Mouse (Mus musculus) heart, adult 9 months (tissue): ENCODE data around the gene Clta.

Source experiments
- DNase-seq, 2 experiments: peaks; one replicate each; pipeline ENCODE4 v3.0.0; 2022; ENCODE audit warnings: low spot score in 2 of 2

Clta gene

DNA sequence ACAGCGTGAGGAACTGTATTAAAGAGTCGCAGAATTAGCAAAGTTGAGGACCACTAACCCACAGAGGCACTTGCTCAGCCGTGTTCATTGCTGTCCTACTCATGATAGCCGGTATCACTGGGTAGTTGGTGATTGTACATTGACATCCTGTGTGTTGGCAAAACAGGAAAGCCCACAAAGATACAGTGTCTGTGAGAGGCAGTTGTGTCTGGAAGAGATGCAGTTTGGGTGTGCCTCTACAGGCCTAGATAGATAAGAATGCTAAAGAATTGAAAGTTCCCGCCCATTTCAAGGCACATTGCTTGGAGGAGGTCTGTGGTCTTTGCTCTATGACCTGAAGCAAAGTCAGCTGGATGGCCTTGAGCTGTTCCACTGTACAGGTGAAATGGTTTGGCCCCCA, at the start of gene Clta:
Gene Clta, plus strand, starts transcription at position 327 of the 400 bp plus-strand sequence.
- DNase-seq = no peak

GRCm38 (mm10) chr4:43957292-43957845, 46.9 kb upstream of the Clta start, which contains the start of gene Glipr2:
Gene Glipr2 (plus strand): TSS chr4:43957401.
- peak; percentile 75 for DNase-seq

GRCm38 (mm10) chr4:43957846-43958461, 46.3 kb upstream of the Clta start:
- peak in 1 of 2 experiments; percentile 56 for DNase-seq

DNA sequence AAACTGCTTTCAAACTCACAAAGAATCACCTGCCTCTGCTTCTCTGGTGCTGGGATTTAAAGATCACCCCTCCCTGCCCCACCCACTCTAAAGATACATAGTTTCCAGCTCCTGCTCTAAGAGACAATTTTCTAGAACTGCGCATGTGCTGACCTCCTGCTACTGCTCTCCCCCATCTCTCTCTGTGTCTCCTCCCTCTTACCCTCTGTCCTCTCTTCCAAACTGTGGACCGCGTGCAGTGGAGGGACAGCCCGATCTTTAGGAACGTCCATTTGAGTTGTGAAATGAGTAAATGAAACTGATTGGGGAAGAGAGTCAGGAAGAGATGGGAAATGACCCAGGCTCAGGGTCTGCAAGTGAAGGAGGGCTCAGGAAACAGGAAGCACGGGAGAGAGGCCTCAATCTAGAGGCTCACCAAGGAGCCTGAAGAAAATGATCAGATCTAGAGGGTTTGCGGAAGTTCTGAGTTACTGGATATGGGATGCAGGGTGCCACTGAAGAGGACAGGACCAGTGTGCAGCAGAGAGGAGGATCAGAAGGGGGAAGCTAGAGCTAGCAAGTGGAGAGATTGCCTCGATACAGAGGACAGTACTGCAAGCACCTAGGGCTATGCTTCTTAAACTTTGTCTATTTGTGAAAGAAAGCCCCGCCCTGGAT, 44.6 kb upstream of the Clta start:
- DNase-seq = no peak

DNA sequence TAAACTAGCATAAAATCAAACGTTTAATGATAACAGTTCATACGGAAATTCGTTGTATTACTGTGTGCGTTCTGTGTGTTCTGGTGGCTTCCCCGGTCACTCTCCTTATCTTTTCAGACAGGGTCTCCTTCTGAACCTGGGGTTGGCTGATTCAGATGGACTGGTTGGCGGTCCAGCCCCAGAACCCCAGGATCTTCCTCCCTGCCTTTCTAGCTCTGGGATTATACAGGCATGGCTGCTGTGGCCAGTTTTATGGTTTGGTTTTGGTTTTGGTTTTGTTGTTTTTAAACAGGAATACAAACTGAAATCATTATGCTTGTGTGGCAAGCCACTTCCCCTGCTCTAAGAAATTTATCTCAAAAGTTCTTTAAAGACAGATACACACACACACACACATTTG, 44.0 kb upstream of the Clta start:
- no peak for DNase-seq

GRCm38 (mm10) chr4:43964326-43964833, 39.9 kb upstream of the Clta start:
- DNase-seq = peak in 1 of 2 experiments; percentile 56

DNA sequence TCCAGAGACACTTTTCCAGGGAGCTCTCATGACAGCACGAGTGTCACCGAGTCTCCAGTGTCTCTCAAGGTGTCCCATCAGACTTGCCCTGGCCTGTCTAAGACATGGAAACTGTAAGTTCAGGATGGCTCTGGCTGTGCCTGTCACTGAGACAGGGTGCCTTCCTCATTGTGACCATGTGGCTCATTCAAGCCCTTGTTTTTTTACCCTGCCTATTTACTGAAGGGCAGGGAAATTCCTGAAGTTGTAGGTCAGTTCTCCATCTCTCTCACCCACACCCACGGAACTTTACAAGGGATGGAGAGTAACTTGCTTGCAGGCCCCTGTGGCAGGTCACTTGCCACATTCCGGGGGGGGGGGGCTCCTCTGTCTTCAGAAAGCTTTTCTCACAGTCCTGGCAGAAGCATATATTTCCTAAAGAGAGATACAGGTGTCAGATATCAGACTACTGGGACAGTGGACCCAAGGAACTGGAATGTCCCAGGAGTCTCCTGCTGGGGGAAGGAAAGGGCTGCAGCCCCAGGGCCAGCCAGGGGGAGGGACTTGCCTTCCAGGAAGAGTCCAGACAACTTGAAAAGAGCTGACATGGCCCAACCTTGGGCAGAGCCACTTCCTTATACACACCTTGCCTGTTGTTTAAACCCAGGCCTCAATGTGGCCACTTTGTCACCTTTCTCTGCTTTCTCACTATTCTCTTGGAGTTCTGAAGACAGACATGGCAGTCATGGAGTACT, 39.1 kb upstream of the Clta start:
- no peak for DNase-seq

DNA sequence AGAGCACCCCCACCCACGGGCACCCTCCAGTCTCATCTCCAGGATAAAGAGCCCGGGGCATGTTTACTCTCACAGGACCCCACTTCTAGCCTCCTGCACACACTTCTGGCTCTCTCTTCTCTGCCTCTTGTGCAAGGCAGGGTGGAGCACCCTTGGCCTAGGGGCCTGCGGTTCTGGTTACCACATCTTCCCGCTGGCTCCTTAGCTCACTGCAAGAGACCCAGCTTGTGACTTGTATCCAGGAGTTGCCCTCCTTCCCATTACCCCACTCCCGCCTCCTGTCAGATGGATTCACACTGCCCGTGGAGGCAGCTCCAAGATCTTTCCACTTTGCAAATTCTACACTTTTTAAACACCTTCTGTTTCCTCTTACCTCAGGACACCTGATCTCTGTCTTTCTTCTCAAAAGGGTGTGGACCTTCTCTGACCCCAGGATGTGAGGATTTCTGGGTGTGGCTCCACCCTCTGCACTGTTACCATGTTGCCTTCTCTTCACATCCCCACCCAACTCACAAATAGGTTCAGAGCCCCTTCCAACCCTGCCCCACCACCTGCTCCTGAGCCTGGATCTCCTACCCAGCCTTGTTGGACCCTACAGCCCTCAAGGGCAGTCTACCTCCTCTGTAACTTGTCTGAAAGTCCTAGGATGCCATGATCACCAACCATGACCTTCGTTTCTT, 38.3 kb upstream of the Clta start:
- DNase-seq = no peak

GRCm38 (mm10) chr4:43968650-43969049, 35.6 kb upstream of the Clta start:
- peak; percentile 60 to 73 for DNase-seq

DNA sequence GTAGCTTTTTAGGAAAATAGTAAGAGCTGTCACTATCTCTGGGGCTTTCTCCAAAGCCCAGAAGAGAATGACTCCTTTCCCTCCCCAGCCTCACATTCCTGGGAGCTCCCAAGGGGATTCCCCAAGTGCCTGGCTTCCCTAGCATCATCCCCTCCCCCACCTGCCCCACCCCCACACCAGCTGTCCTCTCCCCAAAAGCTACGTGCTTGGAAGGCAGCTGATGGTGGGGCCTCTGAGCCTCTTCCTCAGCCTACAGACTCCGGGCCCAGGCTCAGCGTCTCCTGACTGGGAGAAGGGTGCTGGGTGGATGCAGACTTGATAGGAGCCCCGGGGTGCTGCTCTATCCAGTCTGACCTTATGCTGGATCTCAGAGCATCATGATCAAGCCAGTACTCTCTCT, 34.9 kb upstream of the Clta start:
- no peak for DNase-seq

DNA sequence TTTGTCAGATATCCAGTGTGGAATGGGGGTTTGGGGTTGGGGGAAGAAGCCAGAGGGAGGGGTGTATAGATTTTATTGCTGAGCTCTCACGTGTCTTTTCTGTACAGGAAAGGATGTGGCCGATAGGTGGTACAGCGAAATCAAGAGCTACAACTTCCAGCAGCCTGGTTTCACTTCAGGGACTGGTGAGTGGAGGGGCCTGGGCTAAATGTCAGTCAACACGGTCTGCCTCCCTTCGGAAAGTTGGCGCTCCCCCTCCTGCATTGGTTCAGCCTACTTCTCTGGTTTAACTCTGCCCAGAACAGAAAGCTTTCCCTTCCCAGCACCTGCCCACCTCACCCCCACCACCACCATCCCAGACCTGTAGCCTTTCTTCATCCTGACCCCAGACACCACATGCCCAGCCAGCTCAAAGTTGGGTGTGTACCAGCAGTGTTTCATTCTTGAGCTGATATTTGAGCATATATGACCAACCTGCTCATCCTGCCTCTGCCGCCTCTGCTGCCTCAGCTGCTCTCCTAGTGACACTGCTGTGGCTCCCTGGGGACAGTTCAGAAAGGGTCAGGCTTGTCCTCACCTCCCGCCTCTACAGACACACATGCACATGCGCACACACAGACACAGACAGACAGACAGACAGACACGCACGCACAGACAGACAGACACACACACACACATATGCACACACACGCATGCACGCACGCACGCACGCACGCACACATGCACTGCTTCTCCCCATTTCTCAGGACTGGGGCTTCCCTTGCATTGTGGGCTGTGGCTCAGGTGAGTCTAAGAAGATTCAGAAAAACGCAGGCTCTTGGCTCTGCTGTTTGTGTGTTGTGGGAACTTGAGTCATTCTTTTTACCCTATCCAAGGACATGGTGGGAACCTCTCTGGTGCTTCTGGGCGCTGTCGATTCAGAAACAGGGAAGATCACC, 33.6 kb upstream of the Clta start:
- DNase-seq = no peak

GRCm38 (mm10) chr4:43971541-43972136, 32.6 kb upstream of the Clta start:
- DNase-seq = no peak

GRCm38 (mm10) chr4:43972137-43972591, 32.1 kb upstream of the Clta start:
- DNase-seq = peak in 1 of 2 experiments; percentile 58

DNA sequence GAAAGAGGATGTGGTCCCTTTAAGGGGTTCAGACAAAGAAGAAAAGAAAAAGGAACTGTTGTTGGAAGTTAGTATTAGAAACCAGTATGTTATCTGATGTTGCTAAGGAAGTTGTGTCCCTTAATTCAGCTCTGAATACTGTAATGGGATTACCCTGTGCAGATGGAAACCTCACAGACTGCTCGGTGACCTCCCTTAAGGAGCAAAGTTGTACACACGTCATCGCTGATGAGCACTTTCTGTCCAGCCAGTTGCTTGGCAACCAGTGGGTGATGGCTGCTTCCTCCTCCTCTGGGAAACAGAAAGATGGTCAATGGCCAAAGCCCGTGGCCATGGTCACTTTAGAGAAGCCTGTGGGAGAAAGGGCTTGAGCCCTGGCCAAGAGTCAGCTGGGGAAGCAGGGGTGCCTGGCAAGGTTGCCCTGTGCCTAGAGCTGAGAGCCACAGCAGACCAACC, 30.7 kb upstream of the Clta start:
- DNase-seq = peak; percentile 76 to 85

GRCm38 (mm10) chr4:43974914-43975616, 29.2 kb upstream of the Clta start:
- DNase-seq = no peak

- DNase-seq = no peak
Observed at GRCm38 (mm10) chr4:43976223-43976740, 28.0 kb upstream of the Clta start.

- DNase-seq = peak; percentile 58 to 65
Observed at GRCm38 (mm10) chr4:43978521-43979443, 25.5 kb upstream of the Clta start.

GRCm38 (mm10) chr4:43979746-43980145, 24.5 kb upstream of the Clta start:
- DNase-seq = no peak
